Mouse (Mus musculus) embryonic facial prominence, embryonic 12.5 days (tissue): Measurements from ENCODE around the gene Tlr12. TPM values are rescaled to one million over a fixed set of nuclear protein-coding genes. Genes with fewer than 3 reads are reported as not detected.
"Not testable (repeated sequence)": the region's sequence is repeated elsewhere in the genome, so short reads cannot be mapped to it uniquely, and the experiment has no call there.

Experiments
- ATAC-seq: fragments of 200-750 bp; cut with Nextera tagmentation; 2 replicates; pipeline ENCODE4 v1.8.0; 2017; ENCODE audit not compliant: insufficient number of reproducible peaks, insufficient read depth, low FRiP score, low TSS enrichment
- H3K27ac ChIP-seq: fragments of 300-500 bp; sonication (generic); 2 replicates; pipeline ENCODE4 v1.5.1; 2016; ENCODE audit warnings: mild to moderate bottlenecking
- H3K27me3 ChIP-seq: fragments of 300-500 bp; sonication (generic); 2 replicates; pipeline ENCODE4 v1.6.1; 2016; ENCODE audit warnings: mild to moderate bottlenecking, moderate library complexity
- H3K36me3 ChIP-seq: fragments of 300-500 bp; sonication (generic); 2 replicates; pipeline ENCODE4 v1.6.1; 2016; ENCODE audit warnings: mild to moderate bottlenecking
- H3K4me1 ChIP-seq: fragments of 300-500 bp; sonication (generic); 2 replicates; pipeline ENCODE4 v1.6.1; 2016
- H3K4me2 ChIP-seq: fragments of 300-500 bp; sonication (generic); replicated peaks from 2 replicates; pipeline ENCODE4 v1.6.1; 2016; ENCODE audit warnings: mild to moderate bottlenecking, moderate library complexity
- H3K4me3 ChIP-seq: fragments of 300-500 bp; sonication (generic); 2 replicates; pipeline ENCODE4 v1.5.1; 2016; ENCODE audit warnings: mild to moderate bottlenecking
- H3K9ac ChIP-seq: fragments of 300-500 bp; sonication (generic); 2 replicates; pipeline ENCODE4 v1.6.1; 2016; ENCODE audit warnings: mild to moderate bottlenecking, moderate library complexity
- H3K9me3 ChIP-seq: fragments of 300-500 bp; sonication (generic); 2 replicates; pipeline ENCODE4 v1.6.1; 2016; ENCODE audit warnings: mild to moderate bottlenecking, moderate library complexity
- WGBS: fragments of 180-500 bp; shearing (Covaris S2); methylation state at CpG from one replicate; pipeline ENCODE4 v1.1.7; 2016; 5-methylcytosine and 5-hydroxymethylcytosine counted together
- polyA plus RNA-seq: library from polyadenylated mRNA; unstranded; fragments of >200 nt; fragmentation: Nextera tagmentation; extraction: Ambion mirVana; gene quantifications from 2 replicates; pipeline ENCODE4 v1.2.1, GENCODE M21; 2016

Tlr12 gene
- polyA plus RNA-seq, 1 experiment from 2014 or later = 1.1 TPM

GRCm38 (mm10) chr4:128615761-128616160, 2.7 kb downstream of the Tlr12 start:
- H3K4me1 ChIP-seq = peaks cover 34% of the 10 kb centered on the region
- H3K36me3 ChIP-seq = no peaks in the 10 kb centered on the region
- no peak overlapping the region for H3K4me3 ChIP-seq
- no peaks in the 10 kb centered on the region for H3K9me3 ChIP-seq
- H3K27me3 ChIP-seq = no peaks in the 10 kb centered on the region
- H3K27ac ChIP-seq = no peak overlapping the region
- H3K4me2 ChIP-seq = no peak overlapping the region
- no peak overlapping the region for H3K9ac ChIP-seq
- ATAC-seq = no peak
- 86% methylated on average over 14 of the region's 14 CpGs for WGBS

GRCm38 (mm10) chr4:128613326-128613725, 5.1 kb downstream of the Tlr12 start:
- Histone ChIP-seq H3K4me2 (no peak overlapping the region), H3K4me1 (peaks cover 25% of the 10 kb centered on the region), H3K27me3 (no peaks in the 10 kb centered on the region), H3K9ac (no peak overlapping the region), H3K4me3 (no peak overlapping the region), H3K9me3 (no peaks in the 10 kb centered on the region), H3K27ac (no peak overlapping the region), H3K36me3 (no peaks in the 10 kb centered on the region)
- no peak for ATAC-seq
- 20% methylated on average over 8 of the region's 8 CpGs for WGBS

GRCm38 (mm10) chr4:128611726-128612125, 6.7 kb downstream of the Tlr12 start:
- WGBS = 84% methylated on average over 3 of the region's 3 CpGs
- H3K4me1 ChIP-seq, H3K9ac ChIP-seq, H3K4me3 ChIP-seq, H3K9me3 ChIP-seq, H3K4me2 ChIP-seq, H3K27ac ChIP-seq, H3K36me3 ChIP-seq, H3K27me3 ChIP-seq, ATAC-seq: not testable (repeated sequence)

- H3K9ac ChIP-seq = no peak overlapping the region
- no peaks in the 10 kb centered on the region for H3K27me3 ChIP-seq
- 34% methylated on average over 10 of the region's 10 CpGs for WGBS
- no peak overlapping the region for H3K27ac ChIP-seq
- peaks cover 6% of the 10 kb centered on the region; the same call in 1 of the 2 replicates for H3K4me1 ChIP-seq
- no peak overlapping the region for H3K4me3 ChIP-seq
- H3K4me2 ChIP-seq = peak overlapping the region; percentile 67
- H3K9me3 ChIP-seq = no peaks in the 10 kb centered on the region
- ATAC-seq = no peak
- no peaks in the 10 kb centered on the region for H3K36me3 ChIP-seq
These were observed 7.7 kb downstream of the Tlr12 start for GRCm38 (mm10) chr4:128610706-128611105.

GRCm38 (mm10) chr4:128609925-128610402, 8.5 kb downstream of the Tlr12 start, which contains the start of gene Zscan20:
Gene Zscan20, minus strand, starts transcription at chr4:128610098.
- peak; percentile 96 for ATAC-seq
- Histone ChIP-seq H3K9ac (peak within 1 kb of the TSS; percentile 80), H3K27ac (peak within 1 kb of the TSS; percentile 50; the same call in 1 of the 2 replicates), H3K4me1 (peaks cover 6% of the 10 kb centered on the region; the same call in 1 of the 2 replicates), H3K9me3 (no peaks in the 10 kb centered on the region), H3K4me3 (peak within 1 kb of the TSS; percentile 71), H3K4me2 (peak within 1 kb of the TSS; percentile 67), H3K36me3 (no peaks in the 10 kb centered on the region), H3K27me3 (no peaks in the 10 kb centered on the region)
- under 1% methylated on average over 24 of the region's 24 CpGs for WGBS

- Histone ChIP-seq H3K9ac (peak overlapping the region; percentile 80), H3K9me3 (no peaks in the 10 kb centered on the region), H3K27me3 (no peaks in the 10 kb centered on the region), H3K36me3 (peaks cover 2% of the 10 kb centered on the region), H3K4me1 (peaks cover 6% of the 10 kb centered on the region; the same call in 1 of the 2 replicates), H3K4me3 (peak overlapping the region; percentile 71), H3K27ac (peak overlapping the region; percentile 50; the same call in 1 of the 2 replicates), H3K4me2 (peak overlapping the region; percentile 67)
- ATAC-seq = peak; percentile 39
- WGBS = 10% methylated on average over 23 of the region's 27 CpGs
These were observed 9.0 kb downstream of the Tlr12 start for GRCm38 (mm10) chr4:128609276-128609924.

- 92% methylated on average over 11 of the region's 11 CpGs for WGBS
- Histone ChIP-seq H3K4me2 (no peak overlapping the region), H3K36me3 (peaks cover 20% of the 10 kb centered on the region), H3K9ac (no peak overlapping the region), H3K4me1 (peaks cover 6% of the 10 kb centered on the region; the same call in 1 of the 2 replicates), H3K27ac (no peak overlapping the region), H3K9me3 (no peaks in the 10 kb centered on the region), H3K4me3 (no peak overlapping the region), H3K27me3 (no peaks in the 10 kb centered on the region)
- no peak for ATAC-seq
These were observed 10.8 kb downstream of the Tlr12 start for GRCm38 (mm10) chr4:128607661-128608060.

- H3K36me3 ChIP-seq = peaks cover 28% of the 10 kb centered on the region
- no peak for ATAC-seq
- peaks cover 6% of the 10 kb centered on the region; the same call in 1 of the 2 replicates for H3K4me1 ChIP-seq
- no peaks in the 10 kb centered on the region for H3K27me3 ChIP-seq
- H3K9me3 ChIP-seq = no peaks in the 10 kb centered on the region
- H3K9ac ChIP-seq = no peak overlapping the region
- H3K4me3 ChIP-seq = no peak overlapping the region
- no peak overlapping the region for H3K4me2 ChIP-seq
- 96% methylated on average over 7 of the region's 7 CpGs for WGBS
- H3K27ac ChIP-seq = no peak overlapping the region
These were observed 11.8 kb downstream of the Tlr12 start for GRCm38 (mm10) chr4:128606586-128606985.

- no peaks in the 10 kb centered on the region for H3K27me3 ChIP-seq
- ATAC-seq = no peak
- peaks cover 21% of the 10 kb centered on the region for H3K36me3 ChIP-seq
- H3K4me1 ChIP-seq = no peaks in the 10 kb centered on the region
- no peak overlapping the region for H3K4me3 ChIP-seq
- H3K27ac ChIP-seq = no peak overlapping the region
- H3K9ac ChIP-seq = no peak overlapping the region
- H3K9me3 ChIP-seq = no peaks in the 10 kb centered on the region
- no peak overlapping the region for H3K4me2 ChIP-seq
- WGBS = 92% methylated on average over 12 of the region's 12 CpGs
These were observed 20.4 kb downstream of the Tlr12 start for GRCm38 (mm10) chr4:128597801-128598560.

- Histone ChIP-seq H3K9ac (no peak overlapping the region), H3K4me1 (no peaks in the 10 kb centered on the region), H3K27ac (no peak overlapping the region), H3K4me3 (no peak overlapping the region), H3K9me3 (no peaks in the 10 kb centered on the region), H3K27me3 (no peaks in the 10 kb centered on the region), H3K4me2 (no peak overlapping the region), H3K36me3 (peaks cover 31% of the 10 kb centered on the region)
- no peak for ATAC-seq
- 86% methylated on average over 5 of the region's 5 CpGs for WGBS
These were observed 24.4 kb downstream of the Tlr12 start for GRCm38 (mm10) chr4:128594062-128594461.

- 94% methylated on average over 4 of the region's 4 CpGs for WGBS
- ATAC-seq = no peak
These were observed 25.1 kb downstream of the Tlr12 start for GRCm38 (mm10) chr4:128593286-128593685.

GRCm38 (mm10) chr4:128579182-128579581, 39.2 kb downstream of the Tlr12 start:
- ATAC-seq = no peak
- 59% methylated on average over 4 of the region's 4 CpGs for WGBS

More at GRCm38 (mm10) chr4:128593286-128593685, 25.1 kb downstream of the Tlr12 start:
- Histone ChIP-seq H3K4me1 (no peaks in the 10 kb centered on the region), H3K27me3 (no peaks in the 10 kb centered on the region), H3K36me3 (peaks cover 37% of the 10 kb centered on the region), H3K9me3 (no peaks in the 10 kb centered on the region), H3K9ac (no peak overlapping the region), H3K4me3 (no peak overlapping the region), H3K27ac (no peak overlapping the region), H3K4me2 (no peak overlapping the region)

More at GRCm38 (mm10) chr4:128579182-128579581, 39.2 kb downstream of the Tlr12 start:
- Histone ChIP-seq H3K9ac (no peak overlapping the region), H3K36me3 (peaks cover 56% of the 10 kb centered on the region), H3K9me3 (peaks cover 29% of the 10 kb centered on the region), H3K4me3 (no peak overlapping the region), H3K4me1 (no peaks in the 10 kb centered on the region), H3K27ac (no peak overlapping the region), H3K27me3 (no peaks in the 10 kb centered on the region), H3K4me2 (no peak overlapping the region)
